Mouse (Mus musculus): ENCODE data around the gene Cacng8. TPM values are rescaled to one million over a fixed set of nuclear protein-coding genes. Genes with fewer than 3 reads are reported as not detected.

The Cacng8 gene
- polyA plus RNA-seq, 3 experiments from 2014 or later, result not detected

- no peak for ATAC-seq
These were observed 49.5 kb downstream of the Cacng8 start for GRCm38 (mm10) chr7:3439984-3440383.

GRCm38 (mm10) chr7:3440526-3440925 is 50.0 kb downstream of the Cacng8 start:
- no peak for ATAC-seq

- no peak for ATAC-seq
These were observed 52.1 kb downstream of the Cacng8 start for GRCm38 (mm10) chr7:3442476-3443062.

- peak; percentile 64 for ATAC-seq
These were observed 54.2 kb downstream of the Cacng8 start for GRCm38 (mm10) chr7:3444678-3445077.

DNA sequence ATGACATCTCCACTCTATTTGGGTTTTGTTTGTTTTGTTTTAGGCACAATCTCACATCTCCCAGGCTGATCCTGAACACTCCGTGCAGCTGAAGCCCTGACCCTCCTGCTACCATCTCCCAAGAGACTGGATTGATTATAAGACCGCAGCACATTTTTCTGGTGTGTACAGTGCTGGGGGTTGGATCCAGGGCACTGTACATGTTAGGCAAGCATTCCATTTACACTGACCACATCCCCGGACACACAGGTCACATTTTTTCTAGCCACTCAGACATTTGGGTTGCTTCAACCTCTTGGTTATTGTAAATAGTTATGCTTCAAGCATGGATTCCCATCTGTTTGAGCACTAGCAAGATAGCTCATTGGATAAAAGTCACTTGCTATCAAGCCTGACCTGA is 56.1 kb downstream of the Cacng8 start:
- no peak for ATAC-seq

- no peak for ATAC-seq
These were observed 56.5 kb downstream of the Cacng8 start for GRCm38 (mm10) chr7:3447026-3447425.

DNA sequence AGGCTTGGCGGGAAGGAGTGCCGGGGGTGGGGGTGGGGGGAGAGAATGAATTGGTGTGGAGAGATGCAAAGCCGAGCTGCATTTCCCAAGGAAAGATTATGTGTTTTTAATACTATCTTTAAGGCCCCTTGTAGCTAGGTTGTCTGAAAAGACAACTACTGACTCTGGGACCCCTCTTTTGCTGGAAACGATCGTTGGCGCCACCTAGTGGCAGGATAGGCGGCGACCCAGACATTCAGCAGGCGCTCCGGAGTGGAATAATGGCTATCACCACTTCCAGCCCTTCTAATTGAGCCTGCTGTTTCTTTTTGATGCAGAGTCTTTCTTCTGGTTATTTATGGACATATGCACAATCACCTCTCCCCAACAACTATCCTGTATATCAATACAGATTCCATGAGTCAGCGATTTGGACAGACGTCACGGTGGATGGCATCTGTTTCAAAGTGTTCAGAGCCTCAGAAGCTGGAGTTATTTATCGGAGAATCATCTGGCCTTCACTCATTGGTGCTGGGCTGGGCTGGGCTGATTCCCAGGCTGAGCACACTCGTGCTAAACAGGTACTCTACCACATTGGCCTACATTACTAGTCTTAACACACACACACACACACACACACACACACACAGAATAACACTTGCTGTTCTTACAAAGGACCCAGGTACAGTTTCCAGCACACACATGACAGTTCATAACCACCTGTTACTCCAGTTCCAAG is 58.4 kb downstream of the Cacng8 start:
- no peak for ATAC-seq

GRCm38 (mm10) chr7:3450671-3451070 is 60.2 kb downstream of the Cacng8 start:
- ATAC-seq, result no peak

- peak; percentile 70 for ATAC-seq
These were observed 60.7 kb downstream of the Cacng8 start for GRCm38 (mm10) chr7:3451161-3451560.

DNA sequence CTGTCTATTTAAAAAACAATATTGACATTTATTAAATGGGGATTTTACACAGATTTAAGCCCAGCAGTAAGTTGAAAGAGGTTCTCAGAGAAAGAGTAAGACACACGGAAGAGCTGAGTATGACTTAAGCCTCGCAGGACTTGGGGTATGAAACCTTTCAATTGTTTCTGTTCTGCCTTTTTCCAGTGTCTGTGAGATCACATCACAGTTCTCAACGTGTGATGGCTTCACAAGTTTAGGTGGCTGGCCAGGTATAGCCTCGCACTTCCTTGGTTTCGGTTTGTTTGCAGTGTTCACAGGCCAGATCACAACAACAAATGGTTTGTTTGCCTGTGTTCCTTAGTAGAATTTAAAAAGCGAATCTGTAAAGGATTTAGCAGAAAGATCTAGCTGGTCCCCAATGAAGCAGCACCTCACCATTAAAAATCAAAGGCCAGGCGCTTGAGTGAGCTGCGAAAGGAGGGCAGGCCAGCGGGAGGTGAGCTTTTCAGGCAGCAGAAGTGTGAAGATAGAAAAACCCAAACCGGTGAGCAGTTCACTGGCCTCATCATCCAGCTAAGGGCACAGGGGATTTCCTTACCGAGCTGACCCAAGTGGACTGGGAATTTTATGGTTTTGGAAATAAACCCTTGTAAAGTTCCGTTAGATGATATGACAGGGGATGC is 62.5 kb downstream of the Cacng8 start:
- ATAC-seq, result no peak

DNA sequence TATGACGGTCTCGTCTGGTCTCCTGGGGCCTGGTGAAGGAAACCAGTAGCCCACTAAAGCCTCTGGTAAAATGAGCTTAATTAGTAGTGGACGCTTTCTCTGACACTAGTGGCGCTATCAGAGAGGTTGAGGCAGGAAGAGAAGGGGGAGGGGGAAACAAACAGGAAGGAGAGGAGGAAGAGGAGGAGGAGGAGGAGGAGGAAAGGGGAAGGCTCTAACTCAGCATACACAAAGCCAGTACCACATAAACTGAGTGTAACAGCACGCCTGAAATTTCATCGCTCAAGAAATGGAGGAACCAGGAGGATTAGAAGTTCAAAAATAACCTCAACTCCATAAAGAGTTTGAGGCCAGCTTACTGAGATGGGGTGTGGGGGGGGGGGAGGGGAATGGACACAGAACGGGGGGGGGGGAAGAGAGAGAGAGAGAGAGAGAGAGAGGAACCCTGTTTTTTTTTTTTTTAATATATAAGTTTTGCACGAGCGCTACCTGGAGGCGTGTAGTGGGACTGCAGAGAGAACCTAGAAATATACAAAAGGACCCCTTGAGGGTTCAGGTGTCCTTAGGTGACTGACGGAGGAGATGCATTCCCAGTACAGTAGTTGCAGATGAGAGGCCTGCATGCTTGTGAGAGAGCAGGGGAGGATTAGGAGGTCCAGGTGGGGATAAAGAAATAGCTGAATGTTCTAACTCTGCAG is 63.2 kb downstream of the Cacng8 start:
- no peak for ATAC-seq

DNA sequence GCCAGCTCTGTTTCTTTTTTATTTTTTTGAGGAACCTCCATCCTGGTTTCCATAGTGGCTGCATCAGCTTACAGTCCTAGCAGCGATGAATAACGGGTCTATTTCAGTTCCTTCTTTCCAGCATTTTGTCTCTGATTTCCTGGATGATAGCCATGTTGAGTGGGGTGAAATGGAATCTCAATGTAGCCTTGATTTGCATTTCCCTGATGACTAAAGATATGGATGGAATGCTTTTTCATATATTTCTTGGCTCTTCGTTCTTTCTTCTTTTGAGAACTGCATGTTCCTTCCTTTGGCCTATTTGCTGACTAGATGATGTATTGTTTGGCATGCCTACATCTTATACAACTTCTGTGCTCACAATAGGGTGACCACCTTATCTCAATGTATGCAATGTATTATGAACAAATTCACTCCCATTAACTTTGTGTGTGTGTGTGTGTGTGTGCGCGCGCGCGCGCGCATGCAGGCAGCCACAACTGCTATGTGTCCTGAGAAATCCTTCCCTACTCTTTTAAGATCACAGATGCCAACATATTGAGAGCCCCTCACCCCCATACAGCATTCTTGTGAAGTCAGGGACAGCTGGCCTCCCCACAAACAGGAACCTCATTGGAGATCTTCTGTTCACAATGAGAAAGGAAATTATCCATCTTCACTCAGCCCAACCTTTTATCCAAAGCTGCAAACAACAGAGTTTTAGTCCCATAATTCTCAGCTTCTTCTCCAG is 66.8 kb downstream of the Cacng8 start:
- no peak for ATAC-seq

GRCm38 (mm10) chr7:3457841-3458217 is 67.3 kb downstream of the Cacng8 start:
- no peak for ATAC-seq

DNA sequence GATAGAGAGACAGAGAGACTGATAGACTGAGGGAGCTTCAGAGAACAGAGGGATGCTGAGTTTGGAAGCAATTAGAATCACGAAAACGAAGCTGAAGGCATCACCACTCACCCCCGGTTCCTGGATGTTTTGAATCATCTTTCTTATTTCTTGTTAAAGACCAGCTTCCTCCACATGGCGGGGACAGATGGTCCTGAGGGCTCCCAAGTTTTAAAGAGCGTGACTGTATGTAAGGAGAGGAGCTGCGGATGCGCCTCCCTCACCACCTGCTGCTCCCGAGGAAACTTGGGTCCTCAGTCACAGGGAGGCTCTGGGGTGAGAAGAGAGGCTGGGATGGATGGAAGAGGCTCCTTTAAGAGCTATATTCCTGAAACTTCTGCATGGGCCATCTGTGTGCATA is 69.8 kb downstream of the Cacng8 start:
- ATAC-seq, result no peak

DNA sequence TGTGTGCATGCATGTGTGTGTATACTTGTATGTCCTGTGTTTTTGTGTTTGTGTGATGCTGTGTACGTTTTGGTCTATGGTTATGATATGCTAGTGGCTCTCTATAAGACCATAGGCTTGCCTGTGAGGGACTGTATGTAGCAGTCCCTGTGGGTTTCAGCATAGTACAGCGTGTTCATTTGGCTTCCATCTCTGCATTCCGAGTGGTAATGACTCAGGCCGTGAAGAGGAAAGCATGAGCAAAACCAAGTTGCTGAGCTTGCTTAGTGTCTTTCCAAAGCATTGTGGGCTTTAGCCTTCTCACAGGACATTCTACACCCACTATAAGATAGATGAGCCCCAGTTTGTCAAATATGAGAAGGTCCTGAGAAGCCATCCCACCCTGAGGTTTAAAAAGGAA is 72.8 kb downstream of the Cacng8 start:
- ATAC-seq, result no peak

Other genes with a start within 250 kb of the Cacng8 start
- gene AU018091, start 221.5 kb upstream of the Cacng8 start, polyA plus RNA-seq (2017; shearing (Covaris generic)), result not detected
- gene Nlrp12, start 140.9 kb upstream of the Cacng8 start, polyA plus RNA-seq (2017; shearing (Covaris generic)), result not detected
- 10 to 100 TPM in 1 of 3 experiments, 1 to 10 TPM in 2; 1.5 to 23.0 (median 4.8) TPM for gene Myadm, start 101.6 kb upstream of the Cacng8 start, polyA plus RNA-seq (2017; shearing (Covaris generic))
- gene Prkcg, start 101.5 kb upstream of the Cacng8 start, polyA plus RNA-seq (2017; shearing (Covaris generic)), result under 1 TPM in 1 of 3 experiments, not detected in 2; 0.82 TPM
- not detected for gene Cacng7, start 57.7 kb upstream of the Cacng8 start, polyA plus RNA-seq (2017; shearing (Covaris generic))
- gene Cacng6, start 33.5 kb downstream of the Cacng8 start, polyA plus RNA-seq (2017; shearing (Covaris generic)), result not detected
- not detected for gene Tarm1, start 111.9 kb downstream of the Cacng8 start, polyA plus RNA-seq (2017; shearing (Covaris generic))
- gene Oscar, start 225.5 kb downstream of the Cacng8 start, polyA plus RNA-seq (2017; shearing (Covaris generic)), result not detected
- 100 to 1,000 TPM; 608 to 774 (median 726) TPM for gene Ndufa3, start 226.7 kb downstream of the Cacng8 start, polyA plus RNA-seq (2017; shearing (Covaris generic))
- gene Tfpt, start 239.2 kb downstream of the Cacng8 start, polyA plus RNA-seq (2017; shearing (Covaris generic)), result 10 to 100 TPM; 11.9 to 17.0 (median 15.0) TPM
- gene Prpf31, start 239.3 kb downstream of the Cacng8 start, polyA plus RNA-seq (2017; shearing (Covaris generic)), result 100 to 1,000 TPM in 1 of 3 experiments, 10 to 100 TPM in 2; 82.2 to 102 (median 91.2) TPM

All from inflammation-experienced regulatory T-cells, adult 6 months (primary cell).